Mouse (Mus musculus): ENCODE results near the gene Fam98c.

DNA sequence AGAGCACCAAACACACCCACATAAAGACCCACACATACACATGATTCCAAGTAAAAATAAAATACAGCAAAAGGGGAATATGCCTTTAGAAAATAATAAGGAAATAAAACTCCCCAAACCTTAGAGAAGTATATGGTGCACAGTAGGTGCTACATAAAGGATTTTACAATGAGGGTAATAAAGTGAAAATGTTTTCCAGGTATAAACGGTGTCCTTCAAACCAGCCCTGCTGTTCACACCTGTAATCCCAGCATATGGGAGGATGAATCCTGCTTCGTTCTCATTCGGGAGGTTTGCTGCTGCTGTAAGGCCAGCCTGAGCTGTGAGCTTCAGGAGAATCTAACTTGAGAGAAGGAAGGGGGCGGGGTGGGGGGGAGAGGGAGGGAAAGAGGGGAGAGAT, 21.8 kb downstream of the Fam98c start:
- TF ChIP-seq CTCF (IDR thresholded peaks at IDR 0.05; ENCODE audit: low read depth) (no peak), EP300 (IDR thresholded peaks at IDR 0.05; ENCODE audit: low read depth) (no peak)

All from liver, embryonic 14.5 days (tissue).